Mouse (Mus musculus) intestine, embryonic 15.5 days (tissue): Measurements from ENCODE around the gene Fam171a1. TPM values are rescaled to one million over a fixed set of nuclear protein-coding genes. Genes with fewer than 3 reads are reported as not detected.
"Not testable (repeated sequence)": the region's sequence is repeated elsewhere in the genome, so short reads cannot be mapped to it uniquely, and the experiment has no call there.

ENCODE experiments used
- ATAC-seq: fragments of 200-750 bp; cut with Nextera tagmentation; 2 replicates; pipeline ENCODE4 v1.8.0; 2017; ENCODE audit warnings: moderate TSS enrichment, moderate library complexity
- H3K27ac ChIP-seq: fragments of 300-500 bp; sonication (generic); 2 replicates; pipeline ENCODE4 v1.5.1; 2015; ENCODE audit warnings: mild to moderate bottlenecking, inconsistent platforms
- H3K27me3 ChIP-seq: fragments of 300-500 bp; sonication (generic); replicated peaks from 2 replicates; pipeline ENCODE4 v1.6.1; 2015; ENCODE audit warnings: inconsistent platforms
- H3K36me3 ChIP-seq: fragments of 300-500 bp; sonication (generic); 2 replicates; pipeline ENCODE4 v1.6.1; 2015; ENCODE audit warnings: inconsistent platforms
- H3K4me1 ChIP-seq: fragments of 300-500 bp; sonication (generic); replicated peaks from 2 replicates; pipeline ENCODE4 v1.6.1; 2015; ENCODE audit warnings: inconsistent platforms
- H3K4me2 ChIP-seq: fragments of 300-500 bp; sonication (generic); replicated peaks from 2 replicates; pipeline ENCODE4 v1.6.1; 2015; ENCODE audit warnings: mild to moderate bottlenecking, inconsistent platforms
- H3K4me3 ChIP-seq: fragments of 300-500 bp; sonication (generic); replicated peaks from 2 replicates; pipeline ENCODE4 v1.5.1; 2015; ENCODE audit warnings: inconsistent platforms
- H3K9ac ChIP-seq: fragments of 300-500 bp; sonication (generic); 2 replicates; pipeline ENCODE4 v1.6.1; 2015; ENCODE audit warnings: inconsistent platforms
- H3K9me3 ChIP-seq: fragments of 300-500 bp; sonication (generic); 2 replicates; pipeline ENCODE4 v1.6.1; 2016; ENCODE audit warnings: inconsistent platforms
- WGBS: fragments of 180-500 bp; shearing (Covaris S2); methylation state at CpG from one replicate; pipeline ENCODE4 v1.1.7; 2015; 5-methylcytosine and 5-hydroxymethylcytosine counted together
- polyA plus RNA-seq: library from polyadenylated mRNA; unstranded; fragments of >200 nt; fragmentation: Nextera tagmentation; extraction: Ambion mirVana; gene quantifications from 2 replicates; pipeline ENCODE4 v1.2.1, GENCODE M21; 2015

Fam171a1 gene
- polyA plus RNA-seq, 1 experiment from 2014 or later: 28.1 TPM

DNA sequence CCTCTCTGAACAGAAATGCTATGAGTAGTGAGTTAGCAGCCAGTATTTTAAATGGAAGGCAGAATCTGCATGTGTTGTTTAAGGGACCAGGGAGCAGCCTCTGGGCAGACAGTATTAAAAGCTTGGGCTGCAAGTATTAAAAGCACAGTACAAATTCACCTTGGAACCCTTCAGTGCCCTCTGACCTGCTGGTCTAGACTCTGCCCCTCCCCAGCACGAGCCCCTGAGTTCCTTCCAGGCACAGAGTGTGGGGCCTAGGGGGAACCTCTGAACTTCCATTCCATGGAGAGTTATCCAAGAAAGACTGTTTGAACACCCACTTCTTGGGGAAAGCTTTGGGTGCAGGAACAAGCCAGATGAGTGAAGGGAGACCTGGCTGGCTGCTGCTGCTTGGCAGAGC lies 47.6 kb downstream of the Fam171a1 start:
- 17% methylated on average over 1 of the region's 1 CpGs for WGBS
- peak; percentile 73 for ATAC-seq

GRCm38 (mm10) chr2:3163501-3164076 lies 49.6 kb downstream of the Fam171a1 start:
- H3K36me3 ChIP-seq: no peaks in the 10 kb centered on the region
- no peak overlapping the region for H3K4me2 ChIP-seq
- peaks cover 16% of the 10 kb centered on the region; the same call in 1 of the 2 replicates for H3K4me1 ChIP-seq
- H3K9me3 ChIP-seq: no peaks in the 10 kb centered on the region
- no peaks in the 10 kb centered on the region for H3K27me3 ChIP-seq
- H3K9ac ChIP-seq: no peak overlapping the region
- no peak overlapping the region for H3K27ac ChIP-seq
- H3K4me3 ChIP-seq: no peak overlapping the region
- no peak for ATAC-seq
- 88% methylated on average over 9 of the region's 9 CpGs for WGBS

More for the DNA sequence above, 47.6 kb downstream of the Fam171a1 start:
- Histone ChIP-seq H3K4me1 (peaks cover 25% of the 10 kb centered on the region; the same call in 1 of the 2 replicates), H3K9me3 (no peaks in the 10 kb centered on the region), H3K27ac (no peak overlapping the region), H3K27me3 (no peaks in the 10 kb centered on the region), H3K4me2 (no peak overlapping the region), H3K9ac (no peak overlapping the region), H3K4me3 (no peak overlapping the region), H3K36me3 (no peaks in the 10 kb centered on the region)

DNA sequence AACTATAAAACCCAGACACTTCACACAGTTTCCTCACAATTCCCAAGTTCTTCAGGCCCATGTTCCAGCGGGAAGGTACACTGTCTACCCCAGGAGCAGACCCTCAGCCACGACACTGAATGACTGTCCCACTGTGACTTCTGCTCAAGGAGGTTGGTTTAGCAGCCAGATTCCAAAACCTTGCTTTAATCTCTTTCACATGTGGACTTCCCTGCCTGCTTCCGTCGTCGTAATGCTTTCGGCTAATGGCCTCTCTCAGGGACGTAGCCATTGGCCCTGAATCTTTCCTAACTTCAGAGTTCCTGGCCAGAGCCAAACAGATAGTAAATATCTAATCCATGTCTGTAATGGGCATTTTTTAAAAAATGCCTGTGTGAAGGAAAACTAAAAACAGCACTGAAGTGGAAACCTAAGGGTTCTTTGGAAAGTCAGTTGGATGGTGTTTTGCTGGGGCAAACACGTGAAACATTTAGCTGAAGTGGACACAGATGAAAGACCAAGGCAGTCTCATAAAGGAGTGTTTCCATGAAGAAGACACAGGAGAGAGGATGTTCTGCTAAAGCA lies 51.1 kb downstream of the Fam171a1 start:
- Histone ChIP-seq H3K4me3 (no peak overlapping the region), H3K9me3 (no peaks in the 10 kb centered on the region), H3K27ac (no peak overlapping the region), H3K36me3 (no peaks in the 10 kb centered on the region), H3K9ac (no peak overlapping the region), H3K4me1 (0 out of 2 replicates have a peak, but pooled peaks cover 10% of the 10 kb centered on the region), H3K4me2 (no peak overlapping the region), H3K27me3 (no peaks in the 10 kb centered on the region)
- 89% methylated on average over 8 of the region's 8 CpGs for WGBS
- no peak for ATAC-seq

- Histone ChIP-seq H3K4me3 (no peak overlapping the region), H3K4me2 (no peak overlapping the region), H3K9ac (no peak overlapping the region), H3K27me3 (no peaks in the 10 kb centered on the region), H3K27ac (no peak overlapping the region), H3K36me3 (no peaks in the 10 kb centered on the region), H3K4me1 (peaks cover 15% of the 10 kb centered on the region; the same call in 1 of the 2 replicates), H3K9me3 (no peaks in the 10 kb centered on the region)
- WGBS: 65% methylated on average over 7 of the region's 7 CpGs
- ATAC-seq: no peak
Measured at GRCm38 (mm10) chr2:3165890-3166605, 52.0 kb downstream of the Fam171a1 start.

- no peaks in the 10 kb centered on the region for H3K9me3 ChIP-seq
- WGBS: 74% methylated on average over 14 of the region's 14 CpGs
- H3K27me3 ChIP-seq: no peaks in the 10 kb centered on the region
- no peak for ATAC-seq
- peaks cover 19% of the 10 kb centered on the region for H3K4me1 ChIP-seq
- H3K4me2 ChIP-seq: no peak overlapping the region
- no peaks in the 10 kb centered on the region for H3K36me3 ChIP-seq
- no peak overlapping the region for H3K4me3 ChIP-seq
- no peak overlapping the region for H3K9ac ChIP-seq
- no peak overlapping the region for H3K27ac ChIP-seq
Measured at GRCm38 (mm10) chr2:3168719-3169402, 54.8 kb downstream of the Fam171a1 start.

- H3K4me2 ChIP-seq: no peak overlapping the region
- WGBS: 53% methylated on average over 3 of the region's 3 CpGs
- no peaks in the 10 kb centered on the region for H3K9me3 ChIP-seq
- no peak overlapping the region for H3K4me3 ChIP-seq
- no peaks in the 10 kb centered on the region for H3K36me3 ChIP-seq
- peaks cover 19% of the 10 kb centered on the region for H3K4me1 ChIP-seq
- H3K27me3 ChIP-seq: no peaks in the 10 kb centered on the region
- H3K9ac ChIP-seq: no peak overlapping the region
- no peak overlapping the region for H3K27ac ChIP-seq
- no peak for ATAC-seq
Measured at GRCm38 (mm10) chr2:3169403-3169747, 55.4 kb downstream of the Fam171a1 start.

DNA sequence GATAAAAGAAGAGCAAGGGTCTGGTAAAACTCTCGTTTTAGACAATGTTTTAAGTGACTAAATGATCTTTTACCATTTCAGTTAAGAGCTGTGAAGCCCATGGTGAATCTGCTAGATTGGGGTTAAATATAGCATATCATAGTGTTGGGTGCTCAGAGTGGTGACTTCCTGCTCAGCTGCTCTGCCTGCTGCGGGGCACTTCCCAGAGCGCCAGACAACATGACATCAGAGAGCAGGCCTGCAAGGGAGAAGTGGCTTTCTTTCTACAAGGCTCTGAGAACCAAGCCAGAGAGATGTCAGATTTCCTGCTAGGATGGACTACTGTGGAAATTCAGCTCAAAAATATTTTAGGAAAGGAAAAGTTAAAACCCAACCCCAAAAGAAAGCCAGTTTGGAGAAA lies 57.8 kb downstream of the Fam171a1 start:
- ATAC-seq: no peak
- H3K36me3 ChIP-seq: no peaks in the 10 kb centered on the region

GRCm38 (mm10) chr2:3172656-3173055 lies 58.6 kb downstream of the Fam171a1 start:
- WGBS: 61% methylated on average over 3 of the region's 3 CpGs
- no peak for ATAC-seq
- no peak overlapping the region for H3K4me2 ChIP-seq
- no peak overlapping the region for H3K27ac ChIP-seq
- peaks cover 14% of the 10 kb centered on the region for H3K4me1 ChIP-seq
- no peaks in the 10 kb centered on the region for H3K36me3 ChIP-seq
- no peak overlapping the region for H3K4me3 ChIP-seq
- H3K9me3 ChIP-seq: no peaks in the 10 kb centered on the region
- H3K9ac ChIP-seq: no peak overlapping the region
- no peaks in the 10 kb centered on the region for H3K27me3 ChIP-seq

More for the DNA sequence above, 57.8 kb downstream of the Fam171a1 start:
- Histone ChIP-seq H3K9me3 (no peaks in the 10 kb centered on the region), H3K9ac (no peak overlapping the region), H3K4me3 (no peak overlapping the region), H3K4me2 (no peak overlapping the region), H3K27me3 (no peaks in the 10 kb centered on the region), H3K27ac (0 out of 2 replicates have a peak overlapping the region, but pooled peaks have one; percentile 1), H3K4me1 (peaks cover 14% of the 10 kb centered on the region)
- WGBS: 24% methylated on average over 3 of the region's 3 CpGs

DNA sequence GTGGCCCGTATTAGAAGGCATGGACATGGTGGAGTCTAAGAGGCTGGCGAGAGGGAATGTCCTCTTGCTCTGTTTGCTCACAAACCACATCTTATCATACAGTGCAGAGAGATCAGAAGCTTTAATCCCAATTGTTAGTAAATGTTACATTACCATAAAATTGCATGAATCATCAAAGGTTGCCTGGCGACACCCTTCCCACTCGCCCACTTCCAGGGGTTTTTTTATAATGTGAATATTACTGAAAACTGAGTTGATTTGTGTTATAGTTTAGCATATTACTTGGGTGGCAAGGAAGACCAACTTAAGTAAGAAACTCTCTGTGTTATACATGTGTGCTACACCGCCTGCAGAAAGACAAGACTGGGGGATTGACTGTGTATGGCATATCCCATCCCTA lies 60.9 kb downstream of the Fam171a1 start:
- Histone ChIP-seq H3K4me1 (peaks cover 14% of the 10 kb centered on the region), H3K4me3 (no peak overlapping the region), H3K9me3 (no peaks in the 10 kb centered on the region), H3K4me2 (no peak overlapping the region), H3K27me3 (no peaks in the 10 kb centered on the region), H3K9ac (no peak overlapping the region), H3K27ac (no peak overlapping the region), H3K36me3 (no peaks in the 10 kb centered on the region)
- WGBS: 77% methylated on average over 5 of the region's 5 CpGs
- no peak for ATAC-seq

- H3K27ac ChIP-seq, H3K27me3 ChIP-seq, H3K9ac ChIP-seq, H3K4me3 ChIP-seq, H3K4me1 ChIP-seq, ATAC-seq, H3K4me2 ChIP-seq, H3K9me3 ChIP-seq, H3K36me3 ChIP-seq: not testable (repeated sequence)
- WGBS: 92% methylated on average over 4 of the region's 4 CpGs
Measured at GRCm38 (mm10) chr2:3175988-3176387, 62.0 kb downstream of the Fam171a1 start.

DNA sequence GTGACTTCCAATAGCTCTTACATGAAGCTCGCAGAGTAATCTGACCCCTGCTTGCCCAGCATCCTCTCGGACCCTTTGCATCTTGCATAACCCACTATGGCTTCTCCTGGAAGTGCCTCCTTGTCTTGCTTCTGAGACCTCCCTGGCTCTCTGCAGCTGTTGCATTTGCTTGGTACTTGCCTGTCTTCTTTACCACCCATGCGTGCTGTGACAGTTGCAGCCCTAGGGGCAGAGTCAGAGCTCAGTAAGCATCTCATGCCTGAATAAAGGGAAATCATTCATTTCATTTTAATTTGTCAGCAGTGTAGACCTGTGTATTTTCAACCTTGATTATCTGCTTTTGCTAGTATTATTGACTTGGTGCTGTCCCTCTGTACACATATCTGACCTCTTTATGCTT lies 62.7 kb downstream of the Fam171a1 start:
- H3K4me3 ChIP-seq: no peak overlapping the region
- H3K9me3 ChIP-seq: no peaks in the 10 kb centered on the region
- no peaks in the 10 kb centered on the region for H3K36me3 ChIP-seq
- no peak for ATAC-seq
- no peak overlapping the region for H3K27ac ChIP-seq
- no peak overlapping the region for H3K4me2 ChIP-seq
- no peaks in the 10 kb centered on the region for H3K27me3 ChIP-seq
- WGBS: 87% methylated on average over 3 of the region's 3 CpGs
- H3K9ac ChIP-seq: no peak overlapping the region
- H3K4me1 ChIP-seq: 0 out of 2 replicates have a peak, but pooled peaks cover 4% of the 10 kb centered on the region

DNA sequence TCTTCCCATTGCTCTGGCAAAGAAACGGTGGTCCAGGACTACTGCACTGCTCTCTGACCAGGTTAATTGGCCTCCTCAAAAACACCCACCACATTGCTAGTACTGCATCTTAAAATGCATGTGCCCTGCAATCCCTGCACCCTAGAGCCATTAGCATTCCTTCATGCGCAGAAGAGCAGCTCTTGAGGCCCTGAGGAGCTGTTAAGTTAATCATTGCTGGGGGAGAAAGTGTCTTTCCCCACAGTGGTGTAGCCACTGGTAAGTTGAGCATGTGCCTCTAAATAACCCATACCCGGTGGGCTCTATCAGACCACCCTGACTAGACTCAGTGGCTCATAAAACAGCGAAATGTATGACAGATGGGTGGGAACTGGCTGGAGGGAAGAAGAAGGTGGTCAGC lies 66.5 kb downstream of the Fam171a1 start:
- H3K4me1 ChIP-seq: no peaks in the 10 kb centered on the region
- 48% methylated on average over 4 of the region's 4 CpGs for WGBS
- H3K9ac ChIP-seq: no peak overlapping the region
- no peaks in the 10 kb centered on the region for H3K36me3 ChIP-seq
- H3K27me3 ChIP-seq: no peaks in the 10 kb centered on the region
- H3K9me3 ChIP-seq: no peaks in the 10 kb centered on the region
- ATAC-seq: 0 out of 2 replicates have a peak, but pooled peaks have one; percentile 26
- no peak overlapping the region for H3K4me3 ChIP-seq
- no peak overlapping the region for H3K4me2 ChIP-seq
- H3K27ac ChIP-seq: no peak overlapping the region
